Mouse (Mus musculus) heart, postnatal 0 days (tissue): Measurements from ENCODE around the gene Neurl1b. TPM values are rescaled to one million over a fixed set of nuclear protein-coding genes. Genes with fewer than 3 reads are reported as not detected.

Experiments used
- ATAC-seq: fragments of 200-750 bp; cut with Nextera tagmentation; 2 replicates; pipeline ENCODE4 v1.8.0; 2017; ENCODE audit warnings: low read depth, moderate number of reproducible peaks, moderate library complexity; ENCODE audit not compliant: insufficient read depth
- DNase-seq: peaks from one replicate; pipeline ENCODE4 v3.0.0-alpha.2; 2016; ENCODE audit warnings: low spot score
- H3K27ac ChIP-seq: fragments of 300-500 bp; sonication (generic); 2 replicates; pipeline ENCODE4 v1.5.1; 2014; ENCODE audit warnings: low read depth, mild to moderate bottlenecking
- H3K27me3 ChIP-seq: fragments of 300-500 bp; sonication (generic); 2 replicates; pipeline ENCODE4 v1.6.1; 2014; ENCODE audit warnings: low read length, mixed read lengths; ENCODE audit not compliant: control insufficient read depth, insufficient read depth
- H3K36me3 ChIP-seq: fragments of 300-500 bp; sonication (generic); replicated peaks from 2 replicates; pipeline ENCODE4 v1.6.1; 2014; ENCODE audit warnings: low read length, mixed read lengths; ENCODE audit not compliant: control insufficient read depth, insufficient read depth
- H3K4me1 ChIP-seq: fragments of 300-500 bp; sonication (generic); 2 replicates; pipeline ENCODE4 v1.6.1; 2014; ENCODE audit warnings: antibody characterized with exemption; ENCODE audit not compliant: control insufficient read depth, insufficient read depth
- H3K4me2 ChIP-seq: fragments of 300-500 bp; sonication (generic); 2 replicates; pipeline ENCODE4 v1.6.1; 2014; ENCODE audit warnings: low read depth, mild to moderate bottlenecking, low read length, moderate library complexity
- H3K4me3 ChIP-seq: fragments of 300-500 bp; sonication (generic); 2 replicates; pipeline ENCODE4 v1.5.1; 2014; ENCODE audit warnings: low read depth, low read length
- H3K9ac ChIP-seq: fragments of 300-500 bp; sonication (generic); replicated peaks from 2 replicates; pipeline ENCODE4 v1.6.1; 2014; ENCODE audit warnings: low read depth, low read length, mixed read lengths
- H3K9me3 ChIP-seq: fragments of 300-500 bp; sonication (generic); replicated peaks from 2 replicates; pipeline ENCODE4 v1.6.1; 2016; ENCODE audit warnings: low read length; ENCODE audit not compliant: control insufficient read depth
- CTCF ChIP-seq: IDR thresholded peaks from 2 replicates; pipeline ENCODE4 v1.5.1; 2016; ENCODE audit warnings: antibody characterized with exemption, control low read depth, low read depth
- EP300 ChIP-seq: IDR thresholded peaks from 2 replicates; pipeline ENCODE4 v1.6.1; 2016; ENCODE audit warnings: antibody characterized with exemption, low read depth
- WGBS: fragments of 180-500 bp; shearing (Covaris S2); extraction: QIAGEN DNeasy Blood & Tissue Kit; methylation state at CpG from one replicate; pipeline ENCODE4 v1.1.7; 2014; 5-methylcytosine and 5-hydroxymethylcytosine counted together
- polyA plus RNA-seq: library from polyadenylated mRNA; unstranded; fragments of >200 nt; fragmentation: Nextera tagmentation; extraction: Ambion mirVana; gene quantifications from 2 replicates; pipeline ENCODE4 v1.2.1, GENCODE M21; 2015
- total RNA-seq: library from RNA; depleted of rRNA; stranded (reverse); fragments of >200 nt; gene quantifications from 2 replicates; pipeline ENCODE4 v1.2.3, GENCODE M21; 2014; ENCODE audit warnings: low replicate concordance

Gene Neurl1b
- total and polyA plus RNA-seq, 2 experiments from 2014 or later: 1.6 to 66.1 TPM

- Histone ChIP-seq H3K9me3 (no peaks in the 10 kb centered on the region), H3K27ac (no peak overlapping the region), H3K4me3 (no peak overlapping the region), H3K27me3 (no peaks in the 10 kb centered on the region), H3K4me2 (no peak overlapping the region), H3K4me1 (peaks cover 15% of the 10 kb centered on the region; the same call in 1 of the 2 replicates), H3K9ac (no peak overlapping the region), H3K36me3 (no peaks in the 10 kb centered on the region)
- 76% methylated on average over 5 of the region's 5 CpGs for WGBS
- DNase-seq: no peak
- no peak for TF ChIP-seq CTCF
- TF ChIP-seq EP300: no peak
- no peak for ATAC-seq
Observed at GRCm38 (mm10) chr17:26373211-26373610, 41.4 kb upstream of the Neurl1b start.

- Histone ChIP-seq H3K27me3 (no peaks in the 10 kb centered on the region), H3K4me2 (no peak overlapping the region), H3K4me1 (peaks cover 14% of the 10 kb centered on the region; the same call in 1 of the 2 replicates), H3K27ac (no peak overlapping the region), H3K9ac (no peak overlapping the region), H3K36me3 (no peaks in the 10 kb centered on the region), H3K9me3 (no peaks in the 10 kb centered on the region), H3K4me3 (no peak overlapping the region)
- TF ChIP-seq CTCF (no peak), EP300 (no peak)
- 36% methylated on average over 1 of the region's 1 CpGs for WGBS
- DNase-seq (peak; percentile 51), ATAC-seq (peak; percentile 57)
Observed at GRCm38 (mm10) chr17:26376416-26376815, 38.2 kb upstream of the Neurl1b start.

GRCm38 (mm10) chr17:26376994-26377744 lies 37.5 kb upstream of the Neurl1b start:
- H3K4me1 ChIP-seq: peaks cover 14% of the 10 kb centered on the region
- H3K9me3 ChIP-seq: no peaks in the 10 kb centered on the region
- H3K27ac ChIP-seq: no peak overlapping the region
- ATAC-seq (no peak), DNase-seq (no peak)
- TF ChIP-seq CTCF (no peak), EP300 (no peak)
- H3K4me3 ChIP-seq: no peak overlapping the region
- 51% methylated on average over 4 of the region's 4 CpGs for WGBS
- H3K27me3 ChIP-seq: no peaks in the 10 kb centered on the region
- H3K4me2 ChIP-seq: no peak overlapping the region
- H3K36me3 ChIP-seq: no peaks in the 10 kb centered on the region
- no peak overlapping the region for H3K9ac ChIP-seq

- H3K4me3 ChIP-seq: no peak overlapping the region
- no peaks in the 10 kb centered on the region for H3K9me3 ChIP-seq
- ATAC-seq: no peak
- no peak overlapping the region for H3K4me2 ChIP-seq
- H3K9ac ChIP-seq: no peak overlapping the region
- H3K27ac ChIP-seq: no peak overlapping the region
- H3K27me3 ChIP-seq: no peaks in the 10 kb centered on the region
- H3K36me3 ChIP-seq: no peaks in the 10 kb centered on the region
- 45% methylated on average over 8 of the region's 8 CpGs for WGBS
- H3K4me1 ChIP-seq: peaks cover 22% of the 10 kb centered on the region
- no peak for DNase-seq
- TF ChIP-seq CTCF (no peak), EP300 (no peak)
Observed at GRCm38 (mm10) chr17:26380280-26380985, 34.2 kb upstream of the Neurl1b start.

- no peak for ATAC-seq
- no peaks in the 10 kb centered on the region for H3K27me3 ChIP-seq
- DNase-seq: no peak
- peaks cover 28% of the 10 kb centered on the region for H3K4me1 ChIP-seq
- H3K4me3 ChIP-seq: no peak overlapping the region
- H3K36me3 ChIP-seq: no peaks in the 10 kb centered on the region
- H3K27ac ChIP-seq: no peak overlapping the region
- no peak overlapping the region for H3K4me2 ChIP-seq
- no peaks in the 10 kb centered on the region for H3K9me3 ChIP-seq
- WGBS: 54% methylated on average over 4 of the region's 4 CpGs
- TF ChIP-seq EP300 (no peak), CTCF (no peak)
- no peak overlapping the region for H3K9ac ChIP-seq
Observed at GRCm38 (mm10) chr17:26380986-26381446, 33.6 kb upstream of the Neurl1b start.
